Mouse (Mus musculus) CH12.LX (cell line): ENCODE measurements around the gene Arhgap28. TPM values are rescaled to one million over a fixed set of nuclear protein-coding genes. Genes with fewer than 3 reads are reported as not detected.

ENCODE experiments used
- DNase-seq: peaks from one replicate; pipeline ENCODE4 v3.0.0-alpha.2; 2013; ENCODE audit errors: extremely low read depth
- H3K27ac ChIP-seq: 2 replicates; pipeline ENCODE4 v1.5.1; 2012; ENCODE audit warnings: low read depth, mild to moderate bottlenecking, control low read depth, moderate library complexity; ENCODE audit not compliant: insufficient read depth
- H3K27me3 ChIP-seq: replicated peaks from 2 replicates; pipeline ENCODE3; 2012; ENCODE audit warnings: inconsistent platforms
- H3K36me3 ChIP-seq, 2 experiments: replicated peaks in 1 of 2; 2 replicates each; pipeline versions ENCODE3 to v1.6.1; 2012; ENCODE audit warnings: inconsistent platforms in 1 of 2, low read length in 1 of 2, mild to moderate bottlenecking in 1 of 2, mixed read lengths in 1 of 2, moderate library complexity in 1 of 2; ENCODE audit not compliant: control insufficient read depth in 1 of 2, insufficient read depth in 1 of 2
- H3K4me1 ChIP-seq, 2 experiments: 2 replicates each; pipeline ENCODE4 v1.6.1; 2012; ENCODE audit warnings: inconsistent platforms in 1 of 2, moderate library complexity in 1 of 2; ENCODE audit not compliant: insufficient read depth in 2 of 2, control insufficient read depth in 1 of 2
- H3K4me2 ChIP-seq: 2 replicates; pipeline ENCODE4 v1.6.1; 2012; ENCODE audit warnings: low read depth, mild to moderate bottlenecking, control low read depth; ENCODE audit not compliant: poor library complexity, insufficient read depth, severe bottlenecking
- H3K4me3 ChIP-seq, 3 experiments: fragments of 150-350 bp in 1 of 3; sonication (generic) in 1 of 3; replicated peaks in 1 of 3; 2 replicates each; pipeline versions ENCODE3 to v1.5.1; 2011 to 2012; ENCODE audit warnings: low read depth in 2 of 3, low read length in 2 of 3, mild to moderate bottlenecking in 2 of 3, moderate library complexity in 2 of 3, control low read depth in 1 of 3, improper control_type of control experiment in 1 of 3, inconsistent platforms in 1 of 3, mixed read lengths in 1 of 3; ENCODE audit not compliant: poor library complexity in 1 of 3
- H3K79me2 ChIP-seq: replicated peaks from 2 replicates; pipeline ENCODE4 v1.6.1; 2012; ENCODE audit warnings: mild to moderate bottlenecking, moderate library complexity; ENCODE audit not compliant: control insufficient read depth, poor library complexity, insufficient read depth, severe bottlenecking; ENCODE audit errors: extremely low read depth
- H3K9ac ChIP-seq: 2 replicates; pipeline ENCODE4 v1.6.1; 2012; ENCODE audit warnings: low read depth, mild to moderate bottlenecking, control low read depth, moderate library complexity; ENCODE audit not compliant: insufficient read depth
- H3K9me3 ChIP-seq: replicated peaks from 2 replicates; pipeline ENCODE3; 2012; ENCODE audit warnings: low read length, inconsistent platforms, mixed read lengths
- CHD1 ChIP-seq: IDR thresholded peaks from 2 replicates; pipeline ENCODE4 v1.6.1; 2012; ENCODE audit warnings: low read depth, low read length, improper control_type of control experiment, inconsistent platforms
- ELF1 ChIP-seq: IDR thresholded peaks from 2 replicates; pipeline ENCODE4 v1.6.1; 2014; ENCODE audit warnings: low read depth, mild to moderate bottlenecking, inconsistent platforms, low read length, improper control_type of control experiment
- GABPA ChIP-seq: IDR thresholded peaks from 2 replicates; pipeline ENCODE4 v1.6.1; 2012; ENCODE audit warnings: low read depth, low read length, improper control_type of control experiment, inconsistent platforms; ENCODE audit not compliant: insufficient replicate concordance
- JUND ChIP-seq: conservative IDR thresholded peaks from 2 replicates; pipeline ENCODE4 v1.6.1; 2011; ENCODE audit warnings: low read depth, low read length, improper control_type of control experiment
- KAT2A ChIP-seq: IDR thresholded peaks from 2 replicates; pipeline ENCODE4 v1.6.1; 2012; ENCODE audit warnings: low read length, improper control_type of control experiment, inconsistent platforms; ENCODE audit not compliant: insufficient replicate concordance
- PAX5 ChIP-seq: IDR thresholded peaks from 2 replicates; pipeline ENCODE4 v1.6.1; 2012; ENCODE audit warnings: low read length, inconsistent platforms, mixed read lengths
- POLR2AphosphoS2 ChIP-seq: IDR thresholded peaks from 2 replicates; pipeline ENCODE4 v1.6.1; 2011; ENCODE audit warnings: low read depth, low read length, improper control_type of control experiment
- TCF12 ChIP-seq: IDR thresholded peaks from 2 replicates; pipeline ENCODE4 v1.6.1; 2014; ENCODE audit warnings: low read depth, mild to moderate bottlenecking, inconsistent platforms, low read length, improper control_type of control experiment
- USF2 ChIP-seq: conservative IDR thresholded peaks from 2 replicates; pipeline ENCODE4 v1.6.1; 2011; ENCODE audit warnings: low read depth, low read length, improper control_type of control experiment
- ZC3H11A ChIP-seq: IDR thresholded peaks from 2 replicates; pipeline ENCODE4 v1.6.1; 2012; ENCODE audit warnings: low read depth, mild to moderate bottlenecking, inconsistent platforms, low read length, improper control_type of control experiment
- dilution Hi-C: fragments of 300-500 bp; cut with MboI; formaldehyde crosslinking; loops from 2 replicates; pipeline ENCODE4 v1.14.3; 2020; ENCODE audit warnings: low sequenced_read_pairs; ENCODE audit not compliant: extremely low pct_unique_long_range_greater_than_20kb, extremely low pct_ligation_motif_present
- in situ Hi-C: fragments of 300-500 bp; cut with MboI; formaldehyde crosslinking; loops from 3 replicates; pipeline ENCODE4 v1.14.3; 2019; ENCODE audit warnings: low sequenced_read_pairs, low pct_ligation_motif_present, low pct_unique_long_range_greater_than_20kb, mixed read lengths
- polyA plus RNA-seq: library from polyadenylated mRNA; unstranded; fragments of >175 nt; gene quantifications from 2 replicates; pipeline ENCODE4 v1.2.1, GENCODE M21; 2012; ENCODE audit warnings: low read depth; ENCODE audit not compliant: insufficient read length
- total RNA-seq, 2 experiments: library from RNA; depleted of rRNA; stranded (reverse); fragments of 300-350 nt in 1 of 2; fragments of >200 nt in 1 of 2; gene quantifications; 2 replicates each; pipeline ENCODE4 v1.2.3; 2012 to 2014

Gene Arhgap28
- total and polyA plus RNA-seq, 3 experiments: not detected

DNA sequence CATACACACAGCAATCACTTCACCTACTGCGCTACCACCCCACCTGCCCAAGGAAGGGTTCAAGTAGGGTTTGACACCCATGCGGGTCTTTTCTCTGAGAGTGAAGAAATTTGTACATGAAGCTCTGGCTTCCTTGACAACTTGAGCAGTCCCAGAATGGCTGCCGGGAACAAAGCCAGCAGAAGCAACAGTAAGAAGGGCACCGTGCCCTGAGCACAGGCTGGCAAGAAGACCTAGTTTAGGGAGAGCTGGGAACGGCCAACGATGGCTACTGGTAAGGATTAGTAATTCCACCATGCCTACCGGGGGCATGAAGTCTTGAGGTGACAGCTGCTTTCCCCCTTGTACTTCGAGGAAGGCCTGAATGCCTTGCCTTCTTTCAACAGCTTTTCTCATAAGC is 41.9 kb downstream of the Arhgap28 start:
- H3K79me2 ChIP-seq: no peaks in the 10 kb centered on the region
- no peak overlapping the region for H3K27ac ChIP-seq
- H3K27me3 ChIP-seq: no peaks in the 10 kb centered on the region
- dilution Hi-C loops: no loop called here
- H3K4me3 ChIP-seq: no peak overlapping the region
- H3K4me1 ChIP-seq: no peaks in the 10 kb centered on the region
- no peaks in the 10 kb centered on the region for H3K36me3 ChIP-seq
- H3K9me3 ChIP-seq: peaks cover 84% of the 10 kb centered on the region
- no peak for DNase-seq
- H3K4me2 ChIP-seq: no peak overlapping the region
- TF ChIP-seq TCF12: no peak
- TF ChIP-seq ZC3H11A: no peak
- in situ Hi-C loops: no loop called here
- H3K9ac ChIP-seq: no peak overlapping the region

DNA sequence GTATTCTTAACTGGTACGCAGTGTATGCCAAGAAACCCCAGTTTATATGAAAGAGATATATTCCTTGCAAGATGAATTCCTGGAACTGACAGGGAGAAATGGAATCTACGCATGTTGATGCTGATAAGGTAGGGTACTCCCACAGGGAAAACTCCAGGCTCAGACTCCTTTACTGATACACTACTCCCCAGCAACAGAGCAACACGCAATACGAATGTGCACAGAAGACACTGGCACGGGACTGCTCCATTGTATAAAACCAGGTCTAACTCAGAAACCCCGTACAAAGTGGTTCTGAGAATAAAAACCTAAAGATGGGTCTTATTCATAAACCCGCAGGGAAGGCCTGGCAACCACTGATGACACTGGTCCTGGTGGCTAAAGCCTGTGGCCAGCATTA is 45.0 kb downstream of the Arhgap28 start:
- no peak overlapping the region for H3K4me2 ChIP-seq
- H3K27ac ChIP-seq: no peak overlapping the region
- H3K4me3 ChIP-seq: no peak overlapping the region
- no peak for DNase-seq
- peaks cover 85% of the 10 kb centered on the region for H3K9me3 ChIP-seq
- H3K79me2 ChIP-seq: no peaks in the 10 kb centered on the region
- H3K36me3 ChIP-seq: no peaks in the 10 kb centered on the region
- H3K9ac ChIP-seq: no peak overlapping the region
- in situ Hi-C loops: no loop called here
- dilution Hi-C loops: no loop called here
- TF ChIP-seq PAX5 (no peak), USF2 (no peak)
- H3K4me1 ChIP-seq: no peaks in the 10 kb centered on the region
- no peaks in the 10 kb centered on the region for H3K27me3 ChIP-seq

DNA sequence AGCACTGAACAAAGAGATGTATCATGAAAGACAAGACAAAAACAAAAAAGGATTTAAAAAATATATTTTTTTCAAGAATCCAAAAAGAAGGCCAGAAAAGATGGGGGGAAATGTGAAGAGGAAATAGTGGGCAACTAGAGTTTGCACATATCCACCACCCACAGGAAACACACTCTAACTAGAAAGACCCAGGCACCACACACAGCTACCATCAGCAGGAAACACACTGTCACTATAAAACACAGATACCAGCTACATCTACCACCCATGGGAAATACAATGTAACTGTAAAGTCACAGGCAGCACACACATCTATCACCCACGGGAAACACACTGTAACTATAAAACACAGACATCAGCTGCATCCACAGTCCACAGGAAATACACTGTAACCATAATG is 46.3 kb downstream of the Arhgap28 start:
- H3K4me1 ChIP-seq: no peaks in the 10 kb centered on the region
- H3K79me2 ChIP-seq: no peaks in the 10 kb centered on the region
- no peak for DNase-seq
- in situ Hi-C loops: no loop called here
- peaks cover 86% of the 10 kb centered on the region for H3K9me3 ChIP-seq
- H3K36me3 ChIP-seq: no peaks in the 10 kb centered on the region
- H3K4me3 ChIP-seq: no peak overlapping the region
- no peak overlapping the region for H3K9ac ChIP-seq
- no peaks in the 10 kb centered on the region for H3K27me3 ChIP-seq
- no peak overlapping the region for H3K4me2 ChIP-seq
- H3K27ac ChIP-seq: no peak overlapping the region
- dilution Hi-C loops: no loop called here
- TF ChIP-seq POLR2AphosphoS2 (no peak), ELF1 (no peak), JUND (no peak), KAT2A (no peak), GABPA (no peak), CHD1 (no peak)
